In the genomic region with DNA sequence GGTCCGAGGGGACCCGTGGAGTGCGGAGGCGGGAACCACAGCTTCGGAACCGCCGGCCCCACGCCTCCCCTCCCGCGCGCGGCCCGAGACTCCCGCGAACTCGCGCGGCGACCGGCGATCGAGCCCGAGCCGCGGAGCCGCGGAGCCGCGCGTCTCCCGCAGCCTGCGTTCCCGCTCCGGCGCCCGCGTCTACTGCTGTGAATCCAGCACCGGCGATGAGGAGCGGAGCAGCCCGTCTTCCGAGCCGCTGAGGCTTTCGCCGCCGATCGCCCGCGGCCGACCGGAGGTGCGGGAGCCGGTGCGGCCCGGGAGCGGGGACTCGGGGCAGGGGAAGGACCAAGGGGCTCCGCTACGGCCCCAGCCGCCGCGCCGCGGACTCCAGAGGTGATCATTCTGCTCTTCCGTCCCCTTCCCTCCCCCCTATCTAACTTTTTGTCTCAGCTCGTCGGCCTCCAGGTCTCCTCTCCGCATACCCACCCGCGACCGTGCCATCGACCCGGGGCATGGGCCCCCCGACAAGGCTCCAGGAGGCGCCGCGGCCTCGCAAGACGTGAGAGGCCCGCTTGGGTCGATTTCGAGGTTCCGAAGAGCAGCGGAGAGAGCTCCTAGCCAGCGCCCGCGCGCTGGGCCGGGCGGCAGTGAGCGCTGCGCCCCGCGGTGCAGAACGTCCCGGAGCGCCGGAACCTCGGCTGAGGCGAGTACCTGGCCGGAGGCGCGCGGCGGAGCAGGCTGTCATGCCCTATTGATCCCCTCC, we compare ENCODE assay signal across 8 mouse cellular contexts. TPM values are rescaled to one million over a fixed set of nuclear protein-coding genes. Genes with fewer than 3 reads are reported as not detected.
DNase-seq lines count a peak whose midpoint lies in the region; ATAC-seq and TF ChIP-seq lines count a peak whose summit lies in the region.

No protein-coding gene starts in this region.

- H3K27me3 ChIP-seq in forebrain, postnatal 0 days (ENCODE audit: insufficient read depth, low read length) = no peaks in the 10 kb centered on the region
- no peaks in the 10 kb centered on the region for H3K27me3 ChIP-seq in midbrain, embryonic 16.5 days (ENCODE audit: control insufficient read depth, insufficient read depth, low read depth, low read length)

- peak; percentile 14; the same call in 1 of the 2 replicates for ATAC-seq in forebrain, postnatal 0 days
- ATAC-seq in midbrain, embryonic 16.5 days = no peak
- ATAC-seq in monocyte, adult 5-6 weeks (replicated peaks; ENCODE audit: insufficient number of reproducible peaks, low FRiP score, low TSS enrichment, poor library complexity, severe bottlenecking) = no peak

- H3K27ac ChIP-seq in left cerebral cortex, adult 2 months = peak overlapping the region; percentile 90
- H3K27ac ChIP-seq in forebrain, postnatal 0 days (ENCODE audit: low read depth, low read length) = peak overlapping the region; percentile 97
- peak overlapping the region; percentile 96 for H3K27ac ChIP-seq in midbrain, embryonic 16.5 days (ENCODE audit: low read length)

- peaks cover 34% of the 10 kb centered on the region for H3K36me3 ChIP-seq in forebrain, postnatal 0 days (ENCODE audit: insufficient read depth)
- H3K36me3 ChIP-seq in midbrain, embryonic 16.5 days (ENCODE audit: control insufficient read depth, insufficient read depth, low read length) = no peaks in the 10 kb centered on the region

- intact Hi-C loops in left cerebral cortex, adult 2 months (cut with DNase I) = loop anchor here (2.0 to 10.0 kb wide), 3 partner anchors 55 to 767 kb away; no protein-coding TSS in a partner anchor
- intact Hi-C loops in left cerebral cortex, postnatal 25 days (cut with DNase I) = loop anchor here (5.0 kb wide), 2 partner anchors 95 to 345 kb away; no protein-coding TSS in a partner anchor
- intact Hi-C loops in left cerebral cortex, postnatal 4 days (cut with DNase I) = loop anchor here (5.0 to 10.0 kb wide), 3 partner anchors 245 to 787 kb away; no protein-coding TSS in a partner anchor

- H3K9ac ChIP-seq in forebrain, postnatal 0 days = peak overlapping the region; percentile 90
- H3K9ac ChIP-seq in midbrain, embryonic 16.5 days (ENCODE audit: low read depth, low read length) = peak overlapping the region; percentile 95

- peak overlapping the region; percentile 89 for H3K4me3 ChIP-seq in left cerebral cortex, adult 2 months
- H3K4me3 ChIP-seq in forebrain, postnatal 0 days (ENCODE audit: low read depth, low read length) = peak overlapping the region; percentile 88
- peak overlapping the region; percentile 77 for H3K4me3 ChIP-seq in midbrain, embryonic 16.5 days (ENCODE audit: low read depth, low read length)

- H3K9me3 ChIP-seq in forebrain, postnatal 0 days (ENCODE audit: low read length) = no peaks in the 10 kb centered on the region
- no peaks in the 10 kb centered on the region for H3K9me3 ChIP-seq in midbrain, embryonic 16.5 days (replicated peaks; ENCODE audit: control insufficient read depth, low read length, poor library complexity, severe bottlenecking)

- 0 out of 2 replicates have a peak, but pooled peaks cover 2% of the 10 kb centered on the region for H3K4me1 ChIP-seq in forebrain, postnatal 0 days (ENCODE audit: insufficient read depth)
- peaks cover 44% of the 10 kb centered on the region for H3K4me1 ChIP-seq in midbrain, embryonic 16.5 days (ENCODE audit: control insufficient read depth, insufficient read depth, low read length)

- H3K4me2 ChIP-seq in forebrain, postnatal 0 days (ENCODE audit: low read depth) = peak overlapping the region; percentile 85
- H3K4me2 ChIP-seq in midbrain, embryonic 16.5 days (ENCODE audit: low read length) = peak overlapping the region; percentile 98

- WGBS in forebrain, postnatal 0 days = 2% methylated on average over 91 of the region's 105 CpGs
- under 1% methylated on average over 78 of the region's 105 CpGs for WGBS in midbrain, embryonic 16.5 days

- DNase-seq in left cerebral cortex, adult 2 months (ENCODE audit: extremely low spot score in 1 of 2, low spot score in 2 of 2) = peak in 1 of 2 experiments; percentile 43
- no peak for DNase-seq in left cerebral cortex, postnatal 25 days (ENCODE audit: low spot score in 2 of 2)
- DNase-seq in adrenal gland, postnatal 36 days = peak; percentile 33 to 39
- peak; percentile 62 for DNase-seq in forebrain, postnatal 0 days
- DNase-seq in kidney, postnatal 4 days = peak; percentile 54 to 66
- no peak for DNase-seq in left cerebral cortex, postnatal 4 days

- no peak for TF ChIP-seq CTCF in left cerebral cortex, adult 2 months (IDR thresholded peaks at IDR 0.05)
- no peak for TF ChIP-seq CTCF in forebrain, postnatal 0 days (IDR thresholded peaks at IDR 0.05; ENCODE audit: low read depth)

RNA-seq across cellular contexts. Expression of a gene that starts 0.4 kb away (rescaled TPM):
- total RNA-seq in left cerebral cortex, adult 2 months (2021) = 10 to 100 TPM; 61.9 to 76.6 TPM
- total RNA-seq in left cerebral cortex, postnatal 25 days (2021) = 10 to 100 TPM; 62.8 to 63.4 TPM
- 1 to 10 TPM; 3.2 to 4.7 TPM for total RNA-seq in adrenal gland, postnatal 36 days (2021)
- total RNA-seq in forebrain, postnatal 0 days (2014; rRNA removed) = 108 and 123 TPM in 2 replicates
- 57.9 and 73.2 TPM in 2 replicates for polyA plus RNA-seq in forebrain, postnatal 0 days (2015; fragmentation: Nextera tagmentation; extraction: Ambion mirVana)
- polyA plus RNA-seq in midbrain, embryonic 16.5 days (2015; fragmentation: Nextera tagmentation; extraction: Ambion mirVana) = 41.6 and 50.3 TPM in 2 replicates
- 100 to 1,000 TPM; 129 to 135 TPM for total RNA-seq in left cerebral cortex, postnatal 4 days (2021)
- total RNA-seq in monocyte, adult 5-6 weeks (2017) = 0.19 TPM in 1 of 3 replicates, not detected in the others

Comparison
In these comparisons a context has a peak if more than half of its experiments do, and no peak if none do; other contexts are left out.
1. DNase-seq: peak in adrenal gland, postnatal 36 days (2 of 2), forebrain, postnatal 0 days (single experiment) and kidney, postnatal 4 days (2 of 2); none in left cerebral cortex, postnatal 25 days (0 of 2) and left cerebral cortex, postnatal 4 days (single experiment).
2. RNA of a gene that starts 0.4 kb away (total RNA-seq): 129 to 135 TPM in left cerebral cortex, postnatal 4 days, 108 to 123 TPM in forebrain, postnatal 0 days, 61.9 to 76.6 TPM in left cerebral cortex, adult 2 months and 62.8 to 63.4 TPM in left cerebral cortex, postnatal 25 days; 3.2 to 4.7 TPM in adrenal gland, postnatal 36 days and 0.19 TPM in monocyte, adult 5-6 weeks; every median in the first group is over 10 times any median in the second.
3. Peak in every context shown above with its lines, with median percentiles within 50 percentile points of each other: H3K27ac ChIP-seq and H3K4me3 ChIP-seq.